Mouse (Mus musculus): ENCODE measurements around the gene Fyb. TPM values are rescaled to one million over a fixed set of nuclear protein-coding genes. Genes with fewer than 3 reads are reported as not detected.

Fyb gene
- total RNA-seq, 1 experiment, result not detected

- no peak overlapping the region for H3K4me3 ChIP-seq (ENCODE audit: insufficient read depth in 1 of 2, low read depth in 1 of 2, low read length in 2 of 2, poor library complexity in 1 of 2, severe bottlenecking in 1 of 2)
- H3K27ac ChIP-seq (ENCODE audit: insufficient read depth, low read depth, low read length, poor library complexity, severe bottlenecking), result no peak overlapping the region
- H3K4me1 ChIP-seq (ENCODE audit: control insufficient read depth in 2 of 2, insufficient read depth in 2 of 2, low read length in 2 of 2, poor library complexity in 1 of 2), result peaks cover 12 to 13% of the 10 kb centered on the region in 2 experiments
- H3K9ac ChIP-seq (ENCODE audit: insufficient read depth, low read depth, low read length, poor library complexity, severe bottlenecking), result no peak overlapping the region
- no peak for TF ChIP-seq MAFK (IDR thresholded peaks at IDR 0.05; ENCODE audit: insufficient read depth, low read depth, low read length)
- no peak for TF ChIP-seq ZC3H11A (IDR thresholded peaks at IDR 0.05; ENCODE audit: borderline replicate concordance, low read depth, low read length)
- no peak for TF ChIP-seq ZNF384 (IDR thresholded peaks at IDR 0.05; ENCODE audit: low read depth, low read length)
- TF ChIP-seq CHD2 (IDR thresholded peaks at IDR 0.05; ENCODE audit: low read depth, low read length), result no peak
- TF ChIP-seq HCFC1 (IDR thresholded peaks at IDR 0.05; ENCODE audit: borderline replicate concordance, insufficient read depth, low read length), result no peak
- no peak for DNase-seq (ENCODE audit: low read depth, low spot score)
- no peaks in the 10 kb centered on the region for H3K9me3 ChIP-seq (ENCODE audit: control insufficient read depth, insufficient read depth, low read depth, low read length)
- no peaks in the 10 kb centered on the region for H3K36me3 ChIP-seq (ENCODE audit: control insufficient read depth, insufficient read depth, low read length, poor library complexity, severe bottlenecking)
- in situ Hi-C loops (cut with MboI; ENCODE audit: low sequenced_read_pairs in 2 of 2, unreplicated experiment in 2 of 2), result no loop called here
These were observed 146.3 kb downstream of the Fyb start for GRCm38 (mm10) chr15:6668793-6669437.

DNA sequence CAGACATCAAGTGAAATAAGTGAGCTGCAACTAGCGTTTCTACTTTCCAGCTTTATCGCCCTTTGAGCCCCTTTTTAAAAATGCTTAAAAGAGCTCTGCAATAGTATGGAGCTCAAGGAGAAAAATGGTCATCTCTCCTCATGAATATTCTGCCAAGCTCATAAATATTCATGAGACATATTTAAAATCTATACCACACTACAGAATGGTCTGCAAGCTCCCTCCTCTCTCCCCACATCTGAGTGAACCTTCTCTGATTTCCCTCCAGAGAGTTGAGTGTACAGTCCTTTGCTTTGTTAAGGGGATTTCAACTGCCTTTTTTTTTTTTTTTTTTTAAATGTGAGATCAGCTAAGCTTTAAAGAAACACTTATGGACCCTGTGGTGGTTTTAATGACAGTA is 155.8 kb downstream of the Fyb start:
- no peak overlapping the region for H3K27ac ChIP-seq (ENCODE audit: insufficient read depth, low read depth, low read length, poor library complexity, severe bottlenecking)
- H3K4me3 ChIP-seq (ENCODE audit: insufficient read depth in 1 of 2, low read depth in 1 of 2, low read length in 2 of 2, poor library complexity in 1 of 2, severe bottlenecking in 1 of 2), result no peak overlapping the region
- no peaks in the 10 kb centered on the region for H3K36me3 ChIP-seq (ENCODE audit: control insufficient read depth, insufficient read depth, low read length, poor library complexity, severe bottlenecking)
- no peaks in the 10 kb centered on the region for H3K4me1 ChIP-seq (ENCODE audit: control insufficient read depth in 2 of 2, insufficient read depth in 2 of 2, low read length in 2 of 2, poor library complexity in 1 of 2)
- H3K9ac ChIP-seq (ENCODE audit: insufficient read depth, low read depth, low read length, poor library complexity, severe bottlenecking), result no peak overlapping the region
- no peak for DNase-seq (ENCODE audit: low read depth, low spot score)
- TF ChIP-seq HCFC1 (IDR thresholded peaks at IDR 0.05; ENCODE audit: borderline replicate concordance, insufficient read depth, low read length) (no peak), ZNF384 (IDR thresholded peaks at IDR 0.05; ENCODE audit: low read depth, low read length) (no peak), CHD2 (IDR thresholded peaks at IDR 0.05; ENCODE audit: low read depth, low read length) (no peak), MAFK (IDR thresholded peaks at IDR 0.05; ENCODE audit: insufficient read depth, low read depth, low read length) (no peak), ZC3H11A (IDR thresholded peaks at IDR 0.05; ENCODE audit: borderline replicate concordance, low read depth, low read length) (no peak)
- H3K9me3 ChIP-seq (ENCODE audit: control insufficient read depth, insufficient read depth, low read depth, low read length), result no peaks in the 10 kb centered on the region
- in situ Hi-C loops (cut with MboI; ENCODE audit: low sequenced_read_pairs in 2 of 2, unreplicated experiment in 2 of 2), result no loop called here

DNA sequence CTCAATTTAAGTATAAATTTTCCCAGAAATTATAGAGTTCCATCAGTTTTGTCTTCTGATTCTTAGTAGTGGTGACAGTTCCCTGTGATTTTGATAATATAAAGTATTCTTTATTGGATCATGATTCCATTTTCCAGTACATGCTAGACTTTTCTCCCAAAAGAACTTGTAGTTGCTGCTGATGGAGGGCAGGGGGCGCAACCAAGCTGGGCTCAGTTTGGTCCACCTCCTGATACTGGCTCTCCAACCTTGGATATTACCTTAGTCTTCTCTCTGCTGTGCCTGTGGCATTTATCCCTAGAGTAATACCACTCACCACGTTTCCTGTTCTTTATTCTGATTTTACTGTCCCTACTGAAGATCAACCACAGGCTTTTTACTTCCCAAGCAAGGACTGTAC is 179.5 kb downstream of the Fyb start:
- H3K4me3 ChIP-seq (ENCODE audit: insufficient read depth in 1 of 2, low read depth in 1 of 2, low read length in 2 of 2, poor library complexity in 1 of 2, severe bottlenecking in 1 of 2), result no peak overlapping the region
- no peak overlapping the region for H3K9ac ChIP-seq (ENCODE audit: insufficient read depth, low read depth, low read length, poor library complexity, severe bottlenecking)
- H3K36me3 ChIP-seq (ENCODE audit: control insufficient read depth, insufficient read depth, low read length, poor library complexity, severe bottlenecking), result no peaks in the 10 kb centered on the region
- H3K27ac ChIP-seq (ENCODE audit: insufficient read depth, low read depth, low read length, poor library complexity, severe bottlenecking), result no peak overlapping the region
- TF ChIP-seq HCFC1 (IDR thresholded peaks at IDR 0.05; ENCODE audit: borderline replicate concordance, insufficient read depth, low read length), result no peak
- TF ChIP-seq CHD2 (IDR thresholded peaks at IDR 0.05; ENCODE audit: low read depth, low read length), result no peak
- TF ChIP-seq ZNF384 (IDR thresholded peaks at IDR 0.05; ENCODE audit: low read depth, low read length), result no peak
- TF ChIP-seq MAFK (IDR thresholded peaks at IDR 0.05; ENCODE audit: insufficient read depth, low read depth, low read length), result no peak
- TF ChIP-seq ZC3H11A (IDR thresholded peaks at IDR 0.05; ENCODE audit: borderline replicate concordance, low read depth, low read length), result no peak
- 0 out of 4 replicates have a peak, but pooled peaks cover 0 to 3% of the 10 kb centered on the region in 2 experiments for H3K4me1 ChIP-seq (ENCODE audit: control insufficient read depth in 2 of 2, insufficient read depth in 2 of 2, low read length in 2 of 2, poor library complexity in 1 of 2)
- no peak for DNase-seq (ENCODE audit: low read depth, low spot score)
- H3K9me3 ChIP-seq (ENCODE audit: control insufficient read depth, insufficient read depth, low read depth, low read length), result no peaks in the 10 kb centered on the region
- in situ Hi-C loops (cut with MboI; ENCODE audit: low sequenced_read_pairs in 2 of 2, unreplicated experiment in 2 of 2), result no loop called here

- no peaks in the 10 kb centered on the region for H3K9me3 ChIP-seq (ENCODE audit: control insufficient read depth, insufficient read depth, low read depth, low read length)
- TF ChIP-seq CHD2 (IDR thresholded peaks at IDR 0.05; ENCODE audit: low read depth, low read length) (no peak), ZC3H11A (IDR thresholded peaks at IDR 0.05; ENCODE audit: borderline replicate concordance, low read depth, low read length) (no peak), HCFC1 (IDR thresholded peaks at IDR 0.05; ENCODE audit: borderline replicate concordance, insufficient read depth, low read length) (no peak), ZNF384 (IDR thresholded peaks at IDR 0.05; ENCODE audit: low read depth, low read length) (no peak), MAFK (IDR thresholded peaks at IDR 0.05; ENCODE audit: insufficient read depth, low read depth, low read length) (no peak)
- H3K36me3 ChIP-seq (ENCODE audit: control insufficient read depth, insufficient read depth, low read length, poor library complexity, severe bottlenecking), result no peaks in the 10 kb centered on the region
- H3K4me3 ChIP-seq (ENCODE audit: insufficient read depth in 1 of 2, low read depth in 1 of 2, low read length in 2 of 2, poor library complexity in 1 of 2, severe bottlenecking in 1 of 2), result no peak overlapping the region
- 0 out of 4 replicates have a peak, but pooled peaks cover 0 to 3% of the 10 kb centered on the region in 2 experiments for H3K4me1 ChIP-seq (ENCODE audit: control insufficient read depth in 2 of 2, insufficient read depth in 2 of 2, low read length in 2 of 2, poor library complexity in 1 of 2)
- DNase-seq (ENCODE audit: low read depth, low spot score), result no peak
- H3K9ac ChIP-seq (ENCODE audit: insufficient read depth, low read depth, low read length, poor library complexity, severe bottlenecking), result no peak overlapping the region
- no peak overlapping the region for H3K27ac ChIP-seq (ENCODE audit: insufficient read depth, low read depth, low read length, poor library complexity, severe bottlenecking)
- in situ Hi-C loops (cut with MboI; ENCODE audit: low sequenced_read_pairs in 2 of 2, unreplicated experiment in 2 of 2), result no loop called here
These were observed 182.8 kb downstream of the Fyb start for GRCm38 (mm10) chr15:6705351-6705901.
